Mouse (Mus musculus) heart, embryonic 10.5 days (tissue): ENCODE results near the gene Prmt9. TPM values are rescaled to one million over a fixed set of nuclear protein-coding genes. Genes with fewer than 3 reads are reported as not detected.

Experiments
- DNase-seq: peaks from one replicate; pipeline ENCODE4 v3.0.0-alpha.2; 2017; ENCODE audit warnings: low spot score
- H3K27ac ChIP-seq: fragments of 300-500 bp; sonication (generic); 2 replicates; pipeline ENCODE4 v1.5.1; 2016; ENCODE audit warnings: mild to moderate bottlenecking
- H3K27me3 ChIP-seq: fragments of 300-500 bp; sonication (generic); 2 replicates; pipeline ENCODE4 v1.6.1; 2016; ENCODE audit warnings: mild to moderate bottlenecking; ENCODE audit not compliant: poor library complexity, insufficient read depth, severe bottlenecking
- H3K36me3 ChIP-seq: fragments of 300-500 bp; sonication (generic); 2 replicates; pipeline ENCODE4 v1.6.1; 2016; ENCODE audit warnings: mild to moderate bottlenecking, moderate library complexity
- H3K4me1 ChIP-seq: fragments of 300-500 bp; sonication (generic); 2 replicates; pipeline ENCODE4 v1.6.1; 2016; ENCODE audit warnings: mild to moderate bottlenecking
- H3K4me3 ChIP-seq: fragments of 300-500 bp; sonication (generic); 2 replicates; pipeline ENCODE4 v1.5.1; 2016; ENCODE audit warnings: mild to moderate bottlenecking, moderate library complexity
- H3K9me3 ChIP-seq: fragments of 300-500 bp; sonication (generic); 2 replicates; pipeline ENCODE4 v1.6.1; 2016; ENCODE audit warnings: mild to moderate bottlenecking, moderate library complexity
- WGBS: fragments of 180-500 bp; shearing (Covaris S2); methylation state at CpG from one replicate; pipeline ENCODE4 v1.1.7; 2016; 5-methylcytosine and 5-hydroxymethylcytosine counted together
- polyA plus RNA-seq: library from polyadenylated mRNA; unstranded; fragments of >200 nt; fragmentation: Nextera tagmentation; extraction: Ambion mirVana; gene quantifications from 2 replicates; pipeline ENCODE4 v1.2.1, GENCODE M21; 2016

Gene Prmt9
- polyA plus RNA-seq, 1 experiment from 2014 or later: 15.9 TPM

DNA sequence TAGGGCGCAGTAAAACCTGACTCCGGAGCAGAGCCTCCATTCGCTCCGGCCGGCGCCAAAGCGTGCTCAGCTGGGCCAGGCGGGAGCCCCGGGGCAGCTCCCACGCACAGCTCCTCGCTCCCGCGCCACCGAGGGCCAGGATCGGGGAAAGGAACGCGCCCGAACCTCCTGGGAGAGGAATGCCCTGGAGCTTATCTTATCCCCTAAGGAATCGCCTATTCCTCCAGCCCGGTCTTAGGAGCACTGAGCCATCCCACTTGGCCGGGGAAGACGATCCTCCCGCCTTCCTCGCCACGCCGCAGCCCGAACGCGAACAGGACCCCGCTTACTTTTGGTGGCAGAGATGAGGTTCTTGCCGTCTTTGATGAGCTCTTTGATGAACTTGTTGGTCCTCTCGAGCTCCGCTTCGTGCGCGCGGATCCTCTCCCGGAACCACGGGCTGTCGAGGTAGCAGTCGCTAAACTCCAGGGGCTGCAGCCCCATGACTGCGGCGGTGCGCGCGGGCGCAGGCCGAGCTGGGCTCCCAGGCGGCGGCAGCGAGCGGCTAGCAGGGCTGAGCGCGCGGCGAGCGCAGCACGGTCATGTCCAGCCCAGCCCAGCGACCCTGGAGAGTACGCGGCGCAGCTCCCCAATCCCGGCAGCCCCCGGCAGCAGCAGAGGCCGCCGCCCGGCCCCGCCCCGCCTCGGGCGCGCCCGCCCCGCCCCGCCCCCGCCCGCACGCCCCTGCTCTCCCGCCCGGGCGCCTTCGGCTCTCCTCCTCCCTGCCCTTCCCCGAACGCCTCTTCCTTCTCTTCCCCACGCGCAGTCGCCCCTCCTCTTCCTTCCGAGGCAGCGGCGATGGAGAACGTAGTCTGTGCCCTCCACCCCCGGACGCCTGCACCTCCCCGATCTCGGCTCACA lies 31.6 kb upstream of the Prmt9 start, which contains the start of gene Arhgap10:
Gene Arhgap10, minus strand, starts transcription at position 653 of the 900 bp plus-strand sequence.
- peak; percentile 95 for DNase-seq
- no peaks in the 10 kb centered on the region for H3K36me3 ChIP-seq
- peak within 1 kb of the TSS; percentile 84 for H3K4me3 ChIP-seq
- peaks cover 41% of the 10 kb centered on the region for H3K4me1 ChIP-seq
- H3K9me3 ChIP-seq: no peaks in the 10 kb centered on the region
- peak within 1 kb of the TSS; percentile 95 for H3K27ac ChIP-seq
- under 1% methylated on average over 85 of the region's 95 CpGs for WGBS
- no peaks in the 10 kb centered on the region for H3K27me3 ChIP-seq

DNA sequence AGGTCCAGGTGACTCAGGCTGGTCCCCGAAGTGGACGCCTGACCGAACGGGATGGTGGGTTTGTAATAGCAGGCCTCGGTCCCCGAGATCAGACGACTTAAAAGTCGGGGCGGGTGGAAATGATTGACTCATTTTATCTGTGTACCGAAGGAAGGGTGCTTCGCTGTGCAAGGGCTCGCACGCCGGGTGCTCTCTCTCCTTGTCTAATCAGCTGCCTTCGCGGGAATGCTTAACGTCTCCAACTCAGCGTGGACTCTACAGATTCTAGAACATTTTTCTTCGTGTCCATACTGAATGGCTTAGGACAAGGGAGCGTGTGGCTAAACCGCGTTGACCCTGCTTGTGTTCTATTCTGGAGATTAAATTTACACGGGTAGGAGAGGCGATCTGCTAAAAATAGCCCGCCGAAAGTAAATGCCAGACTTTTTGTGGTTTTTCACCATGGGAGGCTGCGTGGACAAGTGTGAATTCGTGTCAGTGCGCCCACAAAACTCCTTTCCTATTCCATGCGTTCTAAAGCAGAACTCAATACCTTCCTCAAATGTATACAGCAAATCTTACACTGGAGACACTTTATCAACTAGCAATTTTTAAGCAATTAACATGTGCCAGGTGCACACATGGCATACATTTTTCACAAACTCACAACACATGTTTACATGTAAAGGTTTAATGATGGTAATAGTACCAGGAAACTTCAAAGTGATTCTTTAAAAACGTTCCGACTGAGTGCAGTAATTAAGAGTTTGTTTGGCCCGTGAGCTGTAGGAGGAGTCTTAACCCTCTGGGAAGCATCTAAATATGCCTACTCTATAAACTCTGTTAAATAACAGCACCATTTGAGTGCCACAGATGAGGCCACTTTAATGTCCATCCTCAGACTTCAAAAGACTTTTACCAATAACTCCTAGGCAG lies 30.7 kb upstream of the Prmt9 start:
- H3K4me1 ChIP-seq: peaks cover 43% of the 10 kb centered on the region

DNA sequence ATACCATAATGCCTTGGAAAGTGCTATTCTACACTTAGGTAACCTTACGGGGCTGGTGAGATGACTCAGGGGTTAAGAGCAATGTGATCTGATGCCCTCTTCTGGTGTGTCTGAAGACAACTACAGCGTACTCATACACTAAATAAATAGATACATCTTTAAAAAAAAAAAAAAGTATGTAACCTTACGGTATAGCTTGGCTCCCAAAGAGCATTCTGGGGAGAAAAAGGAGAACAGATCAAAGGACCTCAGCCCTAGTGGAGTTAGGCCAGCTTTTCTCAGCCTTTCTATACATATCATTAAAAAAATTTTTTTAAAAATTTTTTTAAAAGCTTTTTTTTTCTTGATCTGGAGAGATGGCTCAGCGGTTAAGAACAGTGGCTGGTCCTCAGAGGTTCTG lies 28.6 kb upstream of the Prmt9 start:
- no peak overlapping the region for H3K4me3 ChIP-seq
- H3K4me1 ChIP-seq: peaks cover 43% of the 10 kb centered on the region
- 90% methylated on average over 4 of the region's 4 CpGs for WGBS
- H3K36me3 ChIP-seq: no peaks in the 10 kb centered on the region
- no peaks in the 10 kb centered on the region for H3K27me3 ChIP-seq
- DNase-seq: no peak
- H3K9me3 ChIP-seq: no peaks in the 10 kb centered on the region
- no peak overlapping the region for H3K27ac ChIP-seq

More for the DNA sequence above, 30.7 kb upstream of the Prmt9 start:
- WGBS: 7% methylated on average over 33 of the region's 33 CpGs
- Histone ChIP-seq H3K27me3 (no peaks in the 10 kb centered on the region), H3K9me3 (no peaks in the 10 kb centered on the region), H3K27ac (peak overlapping the region; percentile 95), H3K4me3 (peak overlapping the region; percentile 84), H3K36me3 (no peaks in the 10 kb centered on the region)
- DNase-seq: no peak

DNA sequence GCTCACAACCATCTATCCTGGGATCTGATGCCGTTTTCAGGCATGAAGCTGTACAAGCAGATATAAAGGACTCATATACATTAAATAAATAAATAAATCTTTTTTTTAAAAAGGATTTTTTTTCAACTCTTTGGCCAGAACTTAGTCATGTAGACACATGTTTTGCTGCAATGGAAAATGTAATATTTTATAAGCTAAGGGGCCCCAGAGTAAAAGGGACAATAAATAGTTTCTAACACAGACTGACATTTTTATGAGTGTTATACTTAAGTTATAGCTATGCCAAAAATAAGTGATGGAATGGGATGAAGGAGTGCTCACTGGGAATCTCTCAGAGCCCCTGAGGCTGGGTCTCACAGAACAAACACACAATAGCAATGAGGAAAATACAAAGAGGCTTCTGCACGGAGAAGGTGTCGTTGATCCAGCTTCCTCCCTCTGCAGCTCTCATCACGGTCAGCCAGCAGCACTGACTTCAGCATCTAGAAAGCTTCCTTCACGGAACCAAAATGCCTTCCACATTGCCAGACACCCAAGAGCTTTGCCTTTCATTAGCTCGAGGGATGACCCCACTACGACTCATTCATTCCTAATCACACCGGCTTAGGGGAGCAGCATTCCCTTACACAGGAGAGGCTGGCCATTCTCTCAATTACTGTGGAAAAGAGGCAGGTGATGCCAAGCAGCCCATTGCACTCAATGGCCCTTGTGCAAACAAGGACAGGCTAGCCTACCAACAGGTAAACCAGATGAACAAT lies 28.0 kb upstream of the Prmt9 start:
- peaks cover 37% of the 10 kb centered on the region for H3K4me1 ChIP-seq
- no peak overlapping the region for H3K4me3 ChIP-seq
- no peak overlapping the region for H3K27ac ChIP-seq
- no peak for DNase-seq
- no peaks in the 10 kb centered on the region for H3K27me3 ChIP-seq
- 80% methylated on average over 8 of the region's 8 CpGs for WGBS
- H3K36me3 ChIP-seq: no peaks in the 10 kb centered on the region
- H3K9me3 ChIP-seq: no peaks in the 10 kb centered on the region

DNA sequence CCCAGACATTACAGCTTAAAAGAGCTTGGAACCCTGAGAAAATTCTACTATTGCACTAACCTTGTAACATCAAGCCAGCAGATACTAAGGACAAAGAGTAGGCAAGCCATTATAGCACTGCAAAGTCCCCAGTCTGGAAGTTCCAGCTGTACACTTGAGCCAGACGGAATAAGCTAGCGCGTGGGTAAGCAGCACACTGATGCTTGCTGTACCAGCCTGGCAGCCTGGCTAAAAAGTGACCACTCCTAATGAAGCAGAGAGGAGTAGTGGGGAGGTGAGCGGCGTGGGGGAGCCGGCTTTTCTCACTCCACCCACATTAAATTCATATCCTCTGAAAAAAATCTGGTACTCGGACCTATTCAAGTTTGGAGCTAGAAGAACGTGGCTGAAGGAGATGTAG lies 26.2 kb upstream of the Prmt9 start:
- H3K4me1 ChIP-seq: peaks cover 30% of the 10 kb centered on the region
- no peaks in the 10 kb centered on the region for H3K27me3 ChIP-seq
- no peak for DNase-seq
- H3K27ac ChIP-seq: no peak overlapping the region
- no peaks in the 10 kb centered on the region for H3K36me3 ChIP-seq
- WGBS: 85% methylated on average over 8 of the region's 8 CpGs
- no peaks in the 10 kb centered on the region for H3K9me3 ChIP-seq
- no peak overlapping the region for H3K4me3 ChIP-seq

DNA sequence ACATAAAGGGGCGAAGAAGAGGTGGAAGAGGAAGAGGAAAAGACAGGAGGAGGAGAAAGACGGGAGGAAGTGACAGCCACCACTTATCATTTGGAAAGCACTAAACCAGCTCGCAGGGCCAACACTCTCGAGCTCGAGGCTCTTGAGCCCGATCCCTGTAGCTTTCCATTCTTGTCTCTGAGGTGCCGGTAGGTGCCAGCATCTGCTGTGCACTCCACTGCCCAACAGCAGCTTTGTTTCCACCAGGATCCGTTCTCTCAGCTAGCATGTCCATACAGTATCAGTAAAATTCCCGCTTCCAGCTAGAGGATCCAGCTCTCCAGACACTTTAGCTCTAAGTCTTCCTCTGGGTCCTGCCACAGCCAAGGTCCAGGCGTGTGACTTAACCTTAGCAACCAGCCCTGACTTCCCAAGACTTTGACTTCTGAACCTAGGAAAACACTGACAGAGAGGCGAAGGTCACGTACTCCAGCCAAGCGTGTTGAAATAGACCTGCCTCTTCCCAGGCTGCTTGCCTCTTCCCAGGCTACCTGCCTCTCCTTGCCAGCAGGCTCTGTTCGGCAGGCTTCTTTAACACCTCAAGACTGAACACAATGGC lies 25.1 kb upstream of the Prmt9 start:
- H3K4me3 ChIP-seq: no peak overlapping the region
- no peak for DNase-seq
- H3K27ac ChIP-seq: peak overlapping the region; percentile 57
- no peaks in the 10 kb centered on the region for H3K9me3 ChIP-seq
- WGBS: 56% methylated on average over 14 of the region's 14 CpGs
- no peaks in the 10 kb centered on the region for H3K36me3 ChIP-seq
- H3K27me3 ChIP-seq: no peaks in the 10 kb centered on the region
- peaks cover 24% of the 10 kb centered on the region for H3K4me1 ChIP-seq

DNA sequence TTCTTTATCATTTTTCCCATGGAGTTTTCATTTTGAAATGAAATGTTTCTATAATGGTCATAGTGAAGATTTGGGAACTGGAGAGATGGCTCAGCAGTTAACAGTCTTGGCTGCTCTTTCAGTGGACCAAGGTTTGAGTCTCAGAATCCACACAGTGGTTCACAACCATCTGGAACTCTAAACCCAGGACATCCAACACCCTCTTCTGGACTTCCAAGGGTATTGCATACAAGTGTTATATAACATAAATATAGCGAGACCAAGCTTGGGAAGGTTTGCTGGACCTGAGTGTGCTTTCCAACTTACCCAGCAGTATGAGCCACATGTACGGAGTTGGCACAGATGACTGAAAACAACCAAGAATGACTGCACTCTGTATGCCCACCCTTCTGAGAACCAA lies 24.3 kb upstream of the Prmt9 start:
- Histone ChIP-seq H3K4me3 (no peak overlapping the region), H3K27ac (no peak overlapping the region), H3K27me3 (no peaks in the 10 kb centered on the region), H3K36me3 (no peaks in the 10 kb centered on the region), H3K4me1 (peaks cover 20% of the 10 kb centered on the region), H3K9me3 (no peaks in the 10 kb centered on the region)
- no peak for DNase-seq
- WGBS: 94% methylated on average over 2 of the region's 2 CpGs

DNA sequence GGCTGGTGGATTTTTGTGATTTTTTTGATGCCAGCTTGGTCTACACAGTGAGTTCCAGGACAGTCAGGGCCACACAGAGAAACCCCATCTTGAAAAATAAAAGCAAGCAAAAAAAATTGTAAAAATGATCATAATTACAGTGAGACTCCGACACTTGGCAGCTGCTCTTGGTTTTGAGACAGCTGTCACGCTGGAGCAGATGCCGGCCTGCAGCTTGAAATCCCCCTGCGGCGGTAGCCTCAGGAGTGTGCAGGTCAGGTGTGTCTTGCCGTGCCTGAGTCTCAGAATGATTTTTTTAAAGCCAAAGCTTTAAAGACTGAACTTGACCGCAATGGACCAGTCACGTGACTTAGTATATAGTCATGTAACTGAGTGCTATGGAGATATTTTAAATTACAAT lies 23.1 kb upstream of the Prmt9 start:
- Histone ChIP-seq H3K36me3 (no peaks in the 10 kb centered on the region), H3K4me3 (no peak overlapping the region), H3K27me3 (no peaks in the 10 kb centered on the region), H3K9me3 (no peaks in the 10 kb centered on the region), H3K27ac (no peak overlapping the region), H3K4me1 (peaks cover 20% of the 10 kb centered on the region)
- no peak for DNase-seq
- 89% methylated on average over 8 of the region's 8 CpGs for WGBS

DNA sequence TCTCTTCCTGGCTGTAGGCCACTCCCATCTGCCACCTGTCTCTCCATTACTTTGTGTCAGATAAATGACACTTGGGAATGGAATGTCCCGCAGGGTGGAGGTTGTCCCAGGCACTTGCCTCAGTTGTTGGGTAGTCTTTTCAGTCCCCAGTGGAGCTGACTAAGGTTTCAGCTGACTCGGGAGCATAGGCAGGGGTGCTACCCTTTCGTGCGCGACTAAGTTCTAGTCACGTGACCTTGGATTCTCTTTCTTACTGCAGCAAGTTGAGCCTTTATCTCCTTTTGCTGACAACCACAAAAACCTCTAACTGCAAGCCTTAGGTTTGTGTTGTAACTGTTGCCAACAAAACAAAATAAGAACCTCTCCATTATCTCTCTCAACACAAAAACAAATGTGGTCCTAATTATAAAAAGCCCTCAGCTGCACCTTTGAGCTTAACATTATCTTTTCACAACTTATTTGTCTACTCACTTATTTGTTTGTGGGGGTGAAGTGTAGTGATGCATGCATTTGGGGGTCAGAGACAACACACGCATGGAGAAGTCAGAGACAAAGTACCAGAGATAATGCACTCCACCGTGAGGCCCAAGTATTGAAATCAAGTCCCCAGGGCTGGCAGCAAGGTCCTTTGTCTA lies 14.7 kb upstream of the Prmt9 start:
- Histone ChIP-seq H3K36me3 (no peaks in the 10 kb centered on the region), H3K27ac (no peak overlapping the region), H3K27me3 (no peaks in the 10 kb centered on the region), H3K4me1 (peaks cover 4% of the 10 kb centered on the region; the same call in 1 of the 2 replicates), H3K4me3 (no peak overlapping the region), H3K9me3 (no peaks in the 10 kb centered on the region)
- 56% methylated on average over 8 of the region's 8 CpGs for WGBS
- DNase-seq: no peak

DNA sequence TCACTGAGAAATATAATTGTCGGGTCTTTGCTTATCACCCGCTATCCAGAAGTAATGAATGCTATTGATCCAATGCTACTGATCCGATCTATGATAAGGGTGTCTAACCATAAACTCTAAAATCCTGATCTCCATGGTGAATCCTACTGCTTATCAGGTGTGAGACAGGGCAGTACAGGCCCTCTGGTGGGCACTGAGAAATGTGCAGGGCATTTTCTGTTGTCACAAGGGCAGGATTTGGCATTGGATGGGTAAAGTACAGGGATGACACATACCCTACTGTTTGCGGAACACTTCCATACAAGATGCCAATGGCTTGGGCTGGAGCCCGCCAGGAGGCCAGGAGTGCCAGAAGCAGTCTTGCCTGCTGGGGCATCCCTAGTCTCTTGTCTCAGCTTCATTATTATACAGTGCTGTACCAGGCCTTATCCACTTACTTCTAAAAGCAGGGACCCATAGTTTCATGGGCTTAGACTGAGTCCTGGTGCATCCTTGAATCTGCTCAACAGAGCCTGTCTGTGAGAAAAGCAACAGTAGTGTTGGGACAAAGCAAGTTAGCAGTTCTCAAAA lies 14.1 kb upstream of the Prmt9 start:
- Histone ChIP-seq H3K27me3 (no peaks in the 10 kb centered on the region), H3K4me3 (no peak overlapping the region), H3K9me3 (no peaks in the 10 kb centered on the region), H3K27ac (no peak overlapping the region), H3K36me3 (no peaks in the 10 kb centered on the region), H3K4me1 (peaks cover 4% of the 10 kb centered on the region; the same call in 1 of the 2 replicates)
- no peak for DNase-seq
- 79% methylated on average over 5 of the region's 5 CpGs for WGBS

DNA sequence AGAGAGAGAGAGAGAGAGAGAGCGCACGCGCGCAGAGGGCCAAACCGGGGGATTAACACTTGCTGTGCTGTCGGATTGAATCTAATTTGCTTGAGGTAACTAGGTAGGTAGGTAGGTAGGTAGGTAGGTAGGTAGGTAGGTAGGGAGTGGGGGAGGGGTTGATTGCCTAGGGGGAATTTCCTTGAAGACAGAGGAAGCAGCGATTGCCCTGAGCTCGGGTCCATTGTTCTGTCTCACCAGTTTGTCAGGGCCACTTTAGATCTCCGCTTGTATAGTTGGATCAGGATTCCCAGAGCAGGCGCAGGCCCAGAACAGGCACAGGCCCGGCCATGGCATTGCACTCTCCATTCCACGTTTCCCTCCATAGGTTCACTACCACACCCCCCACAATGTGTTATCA lies 12.4 kb upstream of the Prmt9 start:
- 69% methylated on average over 10 of the region's 12 CpGs for WGBS
- no peaks in the 10 kb centered on the region for H3K36me3 ChIP-seq
- H3K27ac ChIP-seq: no peak overlapping the region
- DNase-seq: no peak
- no peaks in the 10 kb centered on the region for H3K9me3 ChIP-seq
- H3K4me3 ChIP-seq: no peak overlapping the region
- peaks cover 4% of the 10 kb centered on the region; the same call in 1 of the 2 replicates for H3K4me1 ChIP-seq
- H3K27me3 ChIP-seq: no peaks in the 10 kb centered on the region
